ENCODE assay signal across 29 mouse cellular contexts in genomic region chr7:43545656-43546545, GRCm38 (mm10). TPM values are rescaled to one million over a fixed set of nuclear protein-coding genes. Genes with fewer than 3 reads are reported as not detected.
DNase-seq lines count a peak whose midpoint lies in the region; ATAC-seq and TF ChIP-seq lines count a peak whose summit lies in the region.
"Had no signal": no experiment of that assay in that cellular context is flagged by ENCODE, and none has a peak within 500 bp of the region (broad histone marks: within the 10 kb centered on the region; RNA-seq: fewer than 3 reads in every experiment).

No protein-coding gene starts in this region.

- H3K27ac ChIP-seq in hindbrain, postnatal 0 days, result no peak overlapping the region
- H3K27ac ChIP-seq in hindbrain, embryonic 11.5 days (ENCODE audit: low read depth, low read length), result no peak overlapping the region
- H3K27ac ChIP-seq in macrophage, result peak overlapping the region; percentile 90
- H3K27ac ChIP-seq: embryonic facial prominence, embryonic 10.5 days; forebrain, embryonic 13.5 days; hindbrain, embryonic 15.5 days; limb, embryonic 13.5 days; liver, embryonic 15.5 days; midbrain, embryonic 15.5 days had no signal

- H3K9me3 ChIP-seq in hindbrain, postnatal 0 days (ENCODE audit: low read length), result no peaks in the 10 kb centered on the region
- no peaks in the 10 kb centered on the region for H3K9me3 ChIP-seq in hindbrain, embryonic 11.5 days (ENCODE audit: control insufficient read depth, low read length)
- H3K9me3 ChIP-seq: embryonic facial prominence, embryonic 10.5 days; forebrain, embryonic 13.5 days; heart, embryonic 12.5 days; hindbrain, embryonic 15.5 days; limb, embryonic 13.5 days; liver, embryonic 15.5 days; midbrain, embryonic 15.5 days had no signal

- WGBS in hindbrain, postnatal 0 days, result 66% methylated on average over 7 of the region's 7 CpGs
- WGBS in hindbrain, embryonic 11.5 days, result 67% methylated on average over 7 of the region's 7 CpGs
- 38% methylated on average over 6 of the region's 7 CpGs for WGBS in macrophage (ENCODE audit: missing documents)

- no peak overlapping the region for H3K4me2 ChIP-seq in hindbrain, postnatal 0 days (ENCODE audit: low read depth, low read length)
- H3K4me2 ChIP-seq in hindbrain, embryonic 11.5 days (replicated peaks; ENCODE audit: low read depth, low read length), result no peak overlapping the region
- H3K4me2 ChIP-seq: forebrain, embryonic 13.5 days; heart, embryonic 12.5 days; hindbrain, embryonic 15.5 days; limb, embryonic 13.5 days; liver, embryonic 15.5 days; midbrain, embryonic 15.5 days had no signal

- H3K27me3 ChIP-seq in hindbrain, postnatal 0 days (ENCODE audit: insufficient read depth, low read length), result no peaks in the 10 kb centered on the region
- H3K27me3 ChIP-seq in hindbrain, embryonic 11.5 days (ENCODE audit: control insufficient read depth, insufficient read depth, low read length), result no peaks in the 10 kb centered on the region
- H3K27me3 ChIP-seq in C2C12 (ENCODE audit: control insufficient read depth, insufficient read depth, insufficient read length), result no peaks in the 10 kb centered on the region
- H3K27me3 ChIP-seq: forebrain, embryonic 13.5 days; heart, embryonic 12.5 days; hindbrain, embryonic 15.5 days; limb, embryonic 13.5 days; liver, embryonic 15.5 days; midbrain, embryonic 15.5 days had no signal

- H3K4me3 ChIP-seq in hindbrain, postnatal 0 days (ENCODE audit: low read length), result no peak overlapping the region
- H3K4me3 ChIP-seq in hindbrain, embryonic 11.5 days (ENCODE audit: low read depth, low read length), result no peak overlapping the region
- H3K4me3 ChIP-seq in C2C12 (ENCODE audit: insufficient read depth, poor library complexity, severe bottlenecking) (no peak overlapping the region), macrophage (ENCODE audit: inconsistent target) (no peak overlapping the region)
- H3K4me3 ChIP-seq: embryonic facial prominence, embryonic 10.5 days; forebrain, embryonic 13.5 days; heart, embryonic 12.5 days; hindbrain, embryonic 15.5 days; limb, embryonic 13.5 days; liver, embryonic 15.5 days; midbrain, embryonic 15.5 days had no signal

- no peak overlapping the region for H3ac ChIP-seq in C2C12 (ENCODE audit: control insufficient read depth, insufficient read length, low read depth)

- DNase-seq in hindbrain, postnatal 0 days (ENCODE audit: low spot score), result peak; percentile 8
- DNase-seq in hindbrain, embryonic 11.5 days (ENCODE audit: low spot score), result no peak
- peak; percentile 18 for DNase-seq in 3134 (ENCODE audit: extremely low read depth, insufficient read length, low spot score)
- no peak for DNase-seq in spleen, postnatal 36 days (ENCODE audit: low spot score in 2 of 2)
- DNase-seq in spleen, postnatal 14 days (ENCODE audit: low spot score in 2 of 2), result no peak
- no peak for DNase-seq in urinary bladder, postnatal 36 days (ENCODE audit: low spot score in 2 of 2)
- DNase-seq: adrenal gland, postnatal 10 days; cerebellum, adult 11 months; kidney, postnatal 4 days; thymus, postnatal 25 days had no signal

- no peak overlapping the region for H3K9ac ChIP-seq in hindbrain, postnatal 0 days (replicated peaks; ENCODE audit: low read length)
- H3K9ac ChIP-seq in hindbrain, embryonic 11.5 days (ENCODE audit: low read depth, low read length), result no peak overlapping the region
- H3K9ac ChIP-seq: forebrain, embryonic 13.5 days; heart, embryonic 12.5 days; hindbrain, embryonic 15.5 days; limb, embryonic 13.5 days; liver, embryonic 15.5 days; midbrain, embryonic 15.5 days had no signal

- TF ChIP-seq CTCF in hindbrain, postnatal 0 days (IDR thresholded peaks at IDR 0.05; ENCODE audit: low read depth), result no peak
- no peak for TF ChIP-seq CTCF in C2C12 (IDR thresholded peaks at IDR 0.05; ENCODE audit: control insufficient read depth, insufficient read depth, insufficient read length)

- H3K4me1 ChIP-seq in hindbrain, postnatal 0 days (ENCODE audit: insufficient read depth, low read length), result no peaks in the 10 kb centered on the region
- H3K4me1 ChIP-seq in hindbrain, embryonic 11.5 days (replicated peaks; ENCODE audit: control insufficient read depth, insufficient read depth, low read length), result no peaks in the 10 kb centered on the region
- H3K4me1 ChIP-seq: embryonic facial prominence, embryonic 10.5 days; forebrain, embryonic 13.5 days; heart, embryonic 12.5 days; hindbrain, embryonic 15.5 days; limb, embryonic 13.5 days; liver, embryonic 15.5 days; midbrain, embryonic 15.5 days had no signal

- ATAC-seq in hindbrain, postnatal 0 days, result no peak
- no peak for ATAC-seq in hindbrain, embryonic 11.5 days (ENCODE audit: low FRiP score)
- ATAC-seq: activated CD4-positive, CD25-positive, alpha-beta regulatory T cell, adult 4 months; CD4-positive, CD25-positive, alpha-beta regulatory T cell, adult 4 months; forebrain, embryonic 13.5 days; intestine, embryonic 16.5 days; midbrain, embryonic 15.5 days had no signal

- H3K79me3 ChIP-seq in C2C12 (ENCODE audit: low read depth), result no peaks in the 10 kb centered on the region

- H3K79me2 ChIP-seq in C2C12 (ENCODE audit: control insufficient read depth, insufficient read depth) (no peaks in the 10 kb centered on the region), macrophage (ENCODE audit: inconsistent target) (no peaks in the 10 kb centered on the region)

- no peaks in the 10 kb centered on the region for H3K36me3 ChIP-seq in hindbrain, postnatal 0 days (ENCODE audit: insufficient read depth, low read length)
- H3K36me3 ChIP-seq in hindbrain, embryonic 11.5 days (ENCODE audit: control insufficient read depth, insufficient read depth, low read length), result no peaks in the 10 kb centered on the region
- no peaks in the 10 kb centered on the region for H3K36me3 ChIP-seq in C2C12 (ENCODE audit: control insufficient read depth, insufficient read depth)
- H3K36me3 ChIP-seq in macrophage (ENCODE audit: inconsistent target), result no peaks in the 10 kb centered on the region
- H3K36me3 ChIP-seq: embryonic facial prominence, embryonic 10.5 days; heart, embryonic 12.5 days; hindbrain, embryonic 15.5 days; limb, embryonic 13.5 days; liver, embryonic 15.5 days; midbrain, embryonic 15.5 days had no signal

TF ChIP-seq in C2C12, 6 proteins besides CTCF, POLR2A, EP300 and RAD21 (continues in another document):
- peak; percentile 54 for TF ChIP-seq MYOD1 (IDR thresholded peaks at IDR 0.05; ENCODE audit: control insufficient read depth, insufficient read length, low read depth)

RNA-seq across cellular contexts. Expression of gene Cd33, which starts 1.7 kb away (rescaled TPM):
- total RNA-seq in hindbrain, postnatal 0 days (2014; rRNA removed), result 1.4 and 2.0 TPM in 2 replicates
- 1.8 and 2.0 TPM in 2 replicates for polyA plus RNA-seq in hindbrain, postnatal 0 days (2015; fragmentation: Nextera tagmentation; extraction: Ambion mirVana)
- 1.2 and 1.8 TPM in 2 replicates for polyA plus RNA-seq in hindbrain, embryonic 11.5 days (2014; fragmentation: Nextera tagmentation; extraction: Ambion mirVana)
- polyA plus RNA-seq in C2C12 (2012; fragmentation: generic; extraction: Trizol) (under 0.01 TPM), macrophage (2018) (13.2 to 32.1 TPM (median 13.4 TPM) in 3 replicates)
- total RNA-seq in macrophage (2018; cell fraction: chromatin; rRNA removed), result 100 to 1,000 TPM in 7 of 26 experiments, 10 to 100 TPM in 19; 21.4 to 216 (median 57.0) TPM
- total RNA-seq in macrophage (2018; cell fraction: cytosol; rRNA removed), result 10 to 100 TPM; 12.3 to 74.8 (median 27.1) TPM
- total RNA-seq in macrophage (2018; cell fraction: nucleus; rRNA removed), result 100 to 1,000 TPM in 12 of 26 experiments, 10 to 100 TPM in 14; 40.3 to 327 (median 94.7) TPM
- polyA plus RNA-seq: activated CD4-positive, CD25-positive, alpha-beta regulatory T cell, adult 4 months; CD4-positive, CD25-positive, alpha-beta regulatory T cell, adult 4 months had no signal

RNA-seq across cellular contexts. Expression of gene Zfp658, which starts 16.2 kb away (rescaled TPM):
- total RNA-seq in hindbrain, postnatal 0 days (2014; rRNA removed), result 8.0 and 8.3 TPM in 2 replicates
- 2.5 and 3.3 TPM in 2 replicates for polyA plus RNA-seq in hindbrain, postnatal 0 days (2015; fragmentation: Nextera tagmentation; extraction: Ambion mirVana)
- polyA plus RNA-seq in hindbrain, embryonic 11.5 days (2014; fragmentation: Nextera tagmentation; extraction: Ambion mirVana), result 6.7 and 7.7 TPM in 2 replicates
- 0.90 TPM for polyA plus RNA-seq in C2C12 (2012; fragmentation: generic; extraction: Trizol)
- total RNA-seq in macrophage (2018; cell fraction: chromatin; rRNA removed), result 10 to 100 TPM in 20 of 26 experiments, 1 to 10 TPM in 6; 6.9 to 63.9 (median 13.5) TPM
- total RNA-seq in macrophage (2018; cell fraction: cytosol; rRNA removed), result 10 to 100 TPM in 1 of 26 experiments, 1 to 10 TPM in 25; 1.6 to 10.8 (median 2.7) TPM
- total RNA-seq in macrophage (2018; cell fraction: nucleus; rRNA removed), result 10 to 100 TPM in 17 of 26 experiments, 1 to 10 TPM in 9; 6.1 to 47.9 (median 12.2) TPM
- polyA plus RNA-seq in macrophage (2018), result 1.5 to 2.7 TPM (median 2.5 TPM) in 3 replicates

RNA-seq across cellular contexts. Expression of gene Zfp719, which starts 33.5 kb away (rescaled TPM):
- total RNA-seq in hindbrain, postnatal 0 days (2014; rRNA removed), result 10.8 and 11.6 TPM in 2 replicates
- polyA plus RNA-seq in hindbrain, postnatal 0 days (2015; fragmentation: Nextera tagmentation; extraction: Ambion mirVana), result 4.7 and 5.3 TPM in 2 replicates
- polyA plus RNA-seq in hindbrain, embryonic 11.5 days (2014; fragmentation: Nextera tagmentation; extraction: Ambion mirVana), result 17.1 and 18.5 TPM in 2 replicates
- polyA plus RNA-seq in C2C12 (2012; fragmentation: generic; extraction: Trizol), result 2.1 TPM
- 10 to 100 TPM in 25 of 26 experiments, 1 to 10 TPM in 1; 8.7 to 64.0 (median 30.1) TPM for total RNA-seq in macrophage (2018; cell fraction: chromatin; rRNA removed)
- 10 to 100 TPM in 7 of 26 experiments, 1 to 10 TPM in 19; 2.5 to 14.1 (median 6.6) TPM for total RNA-seq in macrophage (2018; cell fraction: cytosol; rRNA removed)
- total RNA-seq in macrophage (2018; cell fraction: nucleus; rRNA removed), result 10 to 100 TPM in 25 of 26 experiments, 1 to 10 TPM in 1; 9.4 to 41.9 (median 19.7) TPM
- 1.9 to 2.7 TPM (median 2.5 TPM) in 3 replicates for polyA plus RNA-seq in macrophage (2018)

RNA-seq across cellular contexts. Expression of gene 4931406B18Rik, which starts 40.2 kb away (rescaled TPM):
- total RNA-seq in hindbrain, postnatal 0 days (2014; rRNA removed), result 0.05 TPM in 1 of 2 replicates, not detected in the other
- polyA plus RNA-seq in hindbrain, postnatal 0 days (2015; fragmentation: Nextera tagmentation; extraction: Ambion mirVana), result not detected in 2 replicates
- polyA plus RNA-seq in hindbrain, embryonic 11.5 days (2014; fragmentation: Nextera tagmentation; extraction: Ambion mirVana), result not detected in 2 replicates
- polyA plus RNA-seq in C2C12 (2012; fragmentation: generic; extraction: Trizol) (not detected), macrophage (2018) (not detected in 3 replicates)
- total RNA-seq in macrophage (2018; cell fraction: chromatin; rRNA removed), result 1 to 10 TPM in 1 of 26 experiments, under 1 TPM in 1, not detected in 24; 0.31 to 1.2 TPM
- total RNA-seq in macrophage (2018; cell fraction: cytosol; rRNA removed), result not detected
- not detected for total RNA-seq in macrophage (2018; cell fraction: nucleus; rRNA removed)
- total RNA-seq: adrenal gland, postnatal 10 days; ES-E14; gastrocnemius, adult 18-20 months; gastrocnemius, postnatal 4 days; heart, postnatal 25 days; layer of hippocampus, postnatal 10 days; megakaryocyte-erythroid progenitor cell, adult 5-6 weeks had no signal
- polyA plus RNA-seq: activated CD4-positive, CD25-positive, alpha-beta regulatory T cell, adult 4 months; CD4-positive, CD25-positive, alpha-beta regulatory T cell, adult 4 months; embryonic facial prominence, embryonic 10.5 days; forebrain, embryonic 13.5 days; heart, embryonic 12.5 days; intestine, embryonic 16.5 days; kidney, embryonic 14.5 days; limb, embryonic 13.5 days; liver, embryonic 15.5 days had no signal

RNA-seq across cellular contexts. Expression of gene Iglon5, which starts 56.0 kb away (rescaled TPM):
- 64.7 and 69.9 TPM in 2 replicates for total RNA-seq in hindbrain, postnatal 0 days (2014; rRNA removed)
- polyA plus RNA-seq in hindbrain, postnatal 0 days (2015; fragmentation: Nextera tagmentation; extraction: Ambion mirVana), result 8.0 and 8.6 TPM in 2 replicates
- polyA plus RNA-seq in hindbrain, embryonic 11.5 days (2014; fragmentation: Nextera tagmentation; extraction: Ambion mirVana), result 2.7 and 2.9 TPM in 2 replicates
- polyA plus RNA-seq in C2C12 (2012; fragmentation: generic; extraction: Trizol) (1.8 TPM), macrophage (2018) (not detected in 3 replicates)
- 1 to 10 TPM in 10 of 26 experiments, under 1 TPM in 5, not detected in 11; 0.25 to 8.3 (median 2.2) TPM for total RNA-seq in macrophage (2018; cell fraction: chromatin; rRNA removed)
- 1 to 10 TPM in 1 of 26 experiments, under 1 TPM in 10, not detected in 15; 0.05 to 1.7 (median 0.23) TPM for total RNA-seq in macrophage (2018; cell fraction: cytosol; rRNA removed)
- total RNA-seq in macrophage (2018; cell fraction: nucleus; rRNA removed), result 1 to 10 TPM in 11 of 26 experiments, under 1 TPM in 8, not detected in 7; 0.18 to 8.7 (median 1.1) TPM
- total RNA-seq: megakaryocyte-erythroid progenitor cell, adult 5-6 weeks had no signal
- polyA plus RNA-seq: activated CD4-positive, CD25-positive, alpha-beta regulatory T cell, adult 4 months; liver, embryonic 15.5 days had no signal

Comparison
In these comparisons a context has a peak if more than half of its experiments do, and no peak if none do; other contexts are left out.
1. DNase-seq: peak in hindbrain, postnatal 0 days (single experiment) and 3134 (single experiment); none in hindbrain, embryonic 11.5 days (single experiment), spleen, postnatal 36 days (0 of 2), spleen, postnatal 14 days (0 of 2) and urinary bladder, postnatal 36 days (0 of 2).